Mouse (Mus musculus) megakaryocyte, embryonic 14.5 days (primary cell): ENCODE measurements around the gene Zfp160.

Source experiments
- FLI1 ChIP-seq: IDR thresholded peaks from 2 replicates; pipeline ENCODE4 v1.6.1; 2012; ENCODE audit warnings: low read length, inconsistent platforms, mixed read lengths
- GATA1 ChIP-seq: IDR thresholded peaks from 3 replicates; pipeline ENCODE4 v1.6.1; 2012; ENCODE audit warnings: mixed read lengths, low read length, inconsistent platforms, borderline replicate concordance

DNA sequence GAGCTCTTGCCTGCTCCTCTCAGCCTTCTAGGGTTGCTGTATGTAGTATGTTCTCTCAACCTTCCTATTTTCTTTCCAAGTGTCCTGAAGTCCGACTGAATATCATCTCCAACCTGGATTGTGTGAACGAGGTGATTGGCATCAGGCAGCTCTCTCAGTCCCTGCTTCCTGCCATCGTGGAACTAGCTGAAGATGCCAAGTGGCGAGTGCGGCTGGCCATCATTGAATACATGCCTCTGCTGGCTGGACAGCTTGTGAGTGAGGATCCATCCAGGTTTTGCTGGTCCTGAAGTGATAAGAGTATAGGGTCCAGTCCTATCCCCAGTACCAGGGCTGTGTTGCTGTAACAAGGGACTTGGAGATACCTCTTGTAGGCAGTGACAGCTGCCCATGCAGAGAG, 48.3 kb upstream of the Zfp160 start:
- TF ChIP-seq GATA1 (no peak), FLI1 (no peak)
